Mouse (Mus musculus): ENCODE data around the gene Ush1c. TPM values are rescaled to one million over a fixed set of nuclear protein-coding genes. Genes with fewer than 3 reads are reported as not detected.

Ush1c gene
- not detected for polyA plus RNA-seq (2015; fragmentation: Illumina TruSeq; extraction: RNeasy Lipid Tissue Mini Kit (QIAGEN cat#74804); ENCODE audit: low read depth, low replicate concordance)

GRCm38 (mm10) chr7:46238346-46238745, at the start of gene Ush1c:
Gene Ush1c, minus strand, starts transcription at chr7:46238503.

DNA sequence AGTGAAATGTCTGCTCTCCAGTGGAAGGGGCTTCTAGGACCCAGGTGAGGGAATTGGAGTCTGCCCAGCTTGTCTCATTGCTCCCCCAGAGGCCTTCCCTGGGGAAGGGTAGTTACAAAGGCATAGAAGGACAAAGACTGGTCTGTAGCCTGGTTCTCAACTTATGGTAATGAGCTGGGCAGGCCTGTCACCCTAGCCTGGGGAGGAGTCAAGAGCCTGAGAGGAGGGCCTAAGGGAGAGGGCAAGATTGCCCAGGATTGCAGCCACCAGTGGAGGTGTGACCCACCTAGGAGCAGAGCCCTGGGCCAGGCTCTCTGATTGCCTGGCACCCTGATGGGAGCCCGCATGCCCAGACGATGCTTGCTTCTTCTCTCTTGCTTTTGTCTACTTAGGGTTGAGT, 2.4 kb upstream of the Ush1c start, which contains the start of gene Otog:
Gene Otog (plus strand): TSS at position 292 of the 400 bp plus-strand sequence.

DNA sequence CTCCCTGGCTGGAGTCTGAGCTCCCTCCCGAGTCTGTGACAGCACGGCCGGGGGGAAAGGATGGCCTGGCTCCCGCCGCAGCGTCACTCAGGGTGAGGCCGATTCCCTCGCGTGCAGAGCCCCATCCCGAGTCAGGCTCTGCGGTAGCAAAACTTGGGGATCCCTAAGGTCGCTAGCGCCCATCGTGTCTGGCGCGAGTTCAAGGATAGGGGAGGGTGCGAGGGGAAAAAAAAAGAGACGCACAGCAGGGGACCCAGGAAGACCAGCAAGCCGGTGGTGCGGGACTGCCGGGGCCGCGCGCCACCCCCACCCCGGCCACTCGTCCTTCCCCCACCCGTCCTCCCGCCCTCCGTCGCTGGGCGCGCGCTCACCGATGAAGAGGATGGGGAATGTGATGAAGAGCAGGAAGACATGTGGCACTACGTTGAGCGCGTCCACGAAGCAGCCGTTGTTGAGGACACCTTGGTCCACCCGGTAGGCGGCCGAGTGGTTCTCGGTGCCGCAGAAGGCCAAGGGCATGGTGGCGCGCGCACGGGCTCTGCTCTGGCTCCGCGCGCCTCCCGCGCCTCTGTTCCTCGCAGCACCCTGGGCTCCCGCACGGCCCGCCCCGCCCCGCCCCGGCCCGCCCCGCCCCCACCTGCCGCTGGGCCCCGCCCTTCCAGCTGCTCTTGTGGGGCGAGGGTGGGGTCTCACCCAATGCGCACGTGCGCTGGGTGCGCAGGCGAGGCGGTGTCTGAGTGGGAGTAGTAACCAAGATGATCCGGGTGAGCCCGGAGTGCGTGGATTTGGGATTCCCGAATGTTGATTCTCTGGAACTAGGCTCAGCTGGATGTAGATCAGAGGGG, 58.6 kb downstream of the Ush1c start, which contains the start of gene Abcc8:
Gene Abcc8 (minus strand): TSS at position 603 of the 845 bp plus-strand sequence.

Other genes with a start within 250 kb of the Ush1c start
- 1.2 TPM for gene Abcc6, start 208.2 kb downstream of the Ush1c start, polyA plus RNA-seq (2015; fragmentation: Illumina TruSeq; extraction: RNeasy Lipid Tissue Mini Kit (QIAGEN cat#74804); ENCODE audit: low read depth, low replicate concordance)
- 68.6 TPM for gene Nomo1, start 204.8 kb downstream of the Ush1c start, polyA plus RNA-seq (2015; fragmentation: Illumina TruSeq; extraction: RNeasy Lipid Tissue Mini Kit (QIAGEN cat#74804); ENCODE audit: low read depth, low replicate concordance)
- 34.7 TPM for gene Kcnj11, start 137.7 kb downstream of the Ush1c start, polyA plus RNA-seq (2015; fragmentation: Illumina TruSeq; extraction: RNeasy Lipid Tissue Mini Kit (QIAGEN cat#74804); ENCODE audit: low read depth, low replicate concordance)
- 21.2 TPM for gene Abcc8, start 58.5 kb downstream of the Ush1c start, polyA plus RNA-seq (2015; fragmentation: Illumina TruSeq; extraction: RNeasy Lipid Tissue Mini Kit (QIAGEN cat#74804); ENCODE audit: low read depth, low replicate concordance)
- gene Otog, start 2.5 kb upstream of the Ush1c start, polyA plus RNA-seq (2015; fragmentation: Illumina TruSeq; extraction: RNeasy Lipid Tissue Mini Kit (QIAGEN cat#74804); ENCODE audit: low read depth, low replicate concordance) = not detected
- gene Myod1, start 138.0 kb upstream of the Ush1c start, polyA plus RNA-seq (2015; fragmentation: Illumina TruSeq; extraction: RNeasy Lipid Tissue Mini Kit (QIAGEN cat#74804); ENCODE audit: low read depth, low replicate concordance) = not detected
- gene Kcnc1, start 158.0 kb upstream of the Ush1c start, polyA plus RNA-seq (2015; fragmentation: Illumina TruSeq; extraction: RNeasy Lipid Tissue Mini Kit (QIAGEN cat#74804); ENCODE audit: low read depth, low replicate concordance) = 104 TPM